Mouse (Mus musculus): ENCODE results near the gene Atp6v0b.

Atp6v0b gene

GRCm38 (mm10) chr4:117835531-117836111, 51.5 kb downstream of the Atp6v0b start:
- DNase-seq: peak; percentile 59 to 66

- DNase-seq: peak; percentile 83 to 87
Observed at GRCm38 (mm10) chr4:117834845-117835530, 52.1 kb downstream of the Atp6v0b start.

- no peak for DNase-seq
Observed at GRCm38 (mm10) chr4:117834457-117834844, 52.7 kb downstream of the Atp6v0b start, which contains the start of gene Slc6a9. TSS of gene Slc6a9 (plus strand) at chr4:117834506.

Measured in lung, postnatal 4 days (tissue).